Mouse (Mus musculus): ENCODE data around the gene Zfp184. TPM values are rescaled to one million over a fixed set of nuclear protein-coding genes. Genes with fewer than 3 reads are reported as not detected.

Gene Zfp184
- 2.7 TPM for polyA plus RNA-seq (2014; fragmentation: Illumina TruSeq; extraction: RNeasy Lipid Tissue Mini Kit (QIAGEN cat#74804); ENCODE audit: low read depth, low replicate concordance)

GRCm38 (mm10) chr13:21944926-21945740 lies at the start of gene Zfp184:
Zfp184 (plus strand) TSS chr13:21945094.

GRCm38 (mm10) chr13:21980981-21981802 lies 36.3 kb downstream of the Zfp184 start, which contains the start of gene Pom121l2:
Pom121l2 (plus strand) TSS chr13:21981194.

DNA sequence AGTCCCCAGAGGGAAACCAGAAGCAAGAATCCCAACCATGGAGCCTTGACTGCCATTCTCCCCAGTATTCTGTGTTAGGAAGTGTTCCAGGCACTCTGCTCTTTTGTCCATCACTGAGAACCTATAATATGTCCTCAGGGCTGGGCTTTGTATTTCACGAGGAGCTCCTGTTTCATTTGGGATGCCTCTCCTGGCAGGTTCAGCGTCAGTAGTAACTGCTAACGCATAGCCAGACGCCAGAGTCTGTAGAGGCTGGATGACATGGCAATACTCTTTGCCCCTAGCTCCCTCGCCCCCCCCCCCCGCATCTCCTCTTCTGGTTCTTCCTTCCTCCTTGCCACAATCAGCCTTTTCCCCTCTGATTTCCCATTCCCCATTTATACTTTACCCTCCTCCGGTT lies 64.7 kb downstream of the Zfp184 start, which contains the start of gene Prss16:
Gene Prss16 (minus strand): TSS at position 101 of the 400 bp plus-strand sequence.

Other genes starting within 250 kb of the Zfp184 start
- not detected for gene Olfr1359, start 247.0 kb upstream of the Zfp184 start, polyA plus RNA-seq (2014; fragmentation: Illumina TruSeq; extraction: RNeasy Lipid Tissue Mini Kit (QIAGEN cat#74804); ENCODE audit: low read depth, low replicate concordance)
- gene Hist1h2bl, start 229.0 kb upstream of the Zfp184 start, polyA plus RNA-seq (2014; fragmentation: Illumina TruSeq; extraction: RNeasy Lipid Tissue Mini Kit (QIAGEN cat#74804); ENCODE audit: low read depth, low replicate concordance), result not detected
- gene Hist1h2ai, start 228.7 kb upstream of the Zfp184 start, polyA plus RNA-seq (2014; fragmentation: Illumina TruSeq; extraction: RNeasy Lipid Tissue Mini Kit (QIAGEN cat#74804); ENCODE audit: low read depth, low replicate concordance), result not detected
- gene Hist1h3h, start 227.4 kb upstream of the Zfp184 start, polyA plus RNA-seq (2014; fragmentation: Illumina TruSeq; extraction: RNeasy Lipid Tissue Mini Kit (QIAGEN cat#74804); ENCODE audit: low read depth, low replicate concordance), result not detected
- not detected for gene Hist1h2bm, start 223.1 kb upstream of the Zfp184 start, polyA plus RNA-seq (2014; fragmentation: Illumina TruSeq; extraction: RNeasy Lipid Tissue Mini Kit (QIAGEN cat#74804); ENCODE audit: low read depth, low replicate concordance)
- gene Hist1h4j, start 210.0 kb upstream of the Zfp184 start, polyA plus RNA-seq (2014; fragmentation: Illumina TruSeq; extraction: RNeasy Lipid Tissue Mini Kit (QIAGEN cat#74804); ENCODE audit: low read depth, low replicate concordance), result 2.0 TPM
- gene Hist1h4k, start 194.6 kb upstream of the Zfp184 start, polyA plus RNA-seq (2014; fragmentation: Illumina TruSeq; extraction: RNeasy Lipid Tissue Mini Kit (QIAGEN cat#74804); ENCODE audit: low read depth, low replicate concordance), result not detected
- gene Hist1h2ak, start 191.3 kb upstream of the Zfp184 start, polyA plus RNA-seq (2014; fragmentation: Illumina TruSeq; extraction: RNeasy Lipid Tissue Mini Kit (QIAGEN cat#74804); ENCODE audit: low read depth, low replicate concordance), result not detected
- not detected for gene Hist1h2bn, start 191.0 kb upstream of the Zfp184 start, polyA plus RNA-seq (2014; fragmentation: Illumina TruSeq; extraction: RNeasy Lipid Tissue Mini Kit (QIAGEN cat#74804); ENCODE audit: low read depth, low replicate concordance)
- gene Hist1h1b, start 164.5 kb upstream of the Zfp184 start, polyA plus RNA-seq (2014; fragmentation: Illumina TruSeq; extraction: RNeasy Lipid Tissue Mini Kit (QIAGEN cat#74804); ENCODE audit: low read depth, low replicate concordance), result not detected
- not detected for gene Hist1h3i, start 161.7 kb upstream of the Zfp184 start, polyA plus RNA-seq (2014; fragmentation: Illumina TruSeq; extraction: RNeasy Lipid Tissue Mini Kit (QIAGEN cat#74804); ENCODE audit: low read depth, low replicate concordance)
- gene Hist1h2an, start 157.9 kb upstream of the Zfp184 start, polyA plus RNA-seq (2014; fragmentation: Illumina TruSeq; extraction: RNeasy Lipid Tissue Mini Kit (QIAGEN cat#74804); ENCODE audit: low read depth, low replicate concordance), result not detected
- gene Hist1h2bp, start 157.6 kb upstream of the Zfp184 start, polyA plus RNA-seq (2014; fragmentation: Illumina TruSeq; extraction: RNeasy Lipid Tissue Mini Kit (QIAGEN cat#74804); ENCODE audit: low read depth, low replicate concordance), result not detected
- not detected for gene Hist1h2bq, start 134.9 kb upstream of the Zfp184 start, polyA plus RNA-seq (2014; fragmentation: Illumina TruSeq; extraction: RNeasy Lipid Tissue Mini Kit (QIAGEN cat#74804); ENCODE audit: low read depth, low replicate concordance)
- gene Hist1h2ao, start 134.6 kb upstream of the Zfp184 start, polyA plus RNA-seq (2014; fragmentation: Illumina TruSeq; extraction: RNeasy Lipid Tissue Mini Kit (QIAGEN cat#74804); ENCODE audit: low read depth, low replicate concordance), result not detected
- gene Hist1h4m, start 133.3 kb upstream of the Zfp184 start, polyA plus RNA-seq (2014; fragmentation: Illumina TruSeq; extraction: RNeasy Lipid Tissue Mini Kit (QIAGEN cat#74804); ENCODE audit: low read depth, low replicate concordance), result not detected
- gene Hist1h4n, start 112.9 kb upstream of the Zfp184 start, polyA plus RNA-seq (2014; fragmentation: Illumina TruSeq; extraction: RNeasy Lipid Tissue Mini Kit (QIAGEN cat#74804); ENCODE audit: low read depth, low replicate concordance), result not detected
- gene Hist1h2ap, start 111.6 kb upstream of the Zfp184 start, polyA plus RNA-seq (2014; fragmentation: Illumina TruSeq; extraction: RNeasy Lipid Tissue Mini Kit (QIAGEN cat#74804); ENCODE audit: low read depth, low replicate concordance), result not detected
- gene Hist1h2br, start 111.4 kb upstream of the Zfp184 start, polyA plus RNA-seq (2014; fragmentation: Illumina TruSeq; extraction: RNeasy Lipid Tissue Mini Kit (QIAGEN cat#74804); ENCODE audit: low read depth, low replicate concordance), result 0.57 TPM
- not detected for gene Pom121l2, start 36.1 kb downstream of the Zfp184 start, polyA plus RNA-seq (2014; fragmentation: Illumina TruSeq; extraction: RNeasy Lipid Tissue Mini Kit (QIAGEN cat#74804); ENCODE audit: low read depth, low replicate concordance)
- not detected for gene Prss16, start 64.6 kb downstream of the Zfp184 start, polyA plus RNA-seq (2014; fragmentation: Illumina TruSeq; extraction: RNeasy Lipid Tissue Mini Kit (QIAGEN cat#74804); ENCODE audit: low read depth, low replicate concordance)
- not detected for gene Hist1h2ah, start 90.5 kb downstream of the Zfp184 start, polyA plus RNA-seq (2014; fragmentation: Illumina TruSeq; extraction: RNeasy Lipid Tissue Mini Kit (QIAGEN cat#74804); ENCODE audit: low read depth, low replicate concordance)
- gene Hist1h2bk, start 90.8 kb downstream of the Zfp184 start, polyA plus RNA-seq (2014; fragmentation: Illumina TruSeq; extraction: RNeasy Lipid Tissue Mini Kit (QIAGEN cat#74804); ENCODE audit: low read depth, low replicate concordance), result not detected
- gene Hist1h4i, start 96.3 kb downstream of the Zfp184 start, polyA plus RNA-seq (2014; fragmentation: Illumina TruSeq; extraction: RNeasy Lipid Tissue Mini Kit (QIAGEN cat#74804); ENCODE audit: low read depth, low replicate concordance), result 3.4 TPM
- gene Hist1h2ag, start 97.8 kb downstream of the Zfp184 start, polyA plus RNA-seq (2014; fragmentation: Illumina TruSeq; extraction: RNeasy Lipid Tissue Mini Kit (QIAGEN cat#74804); ENCODE audit: low read depth, low replicate concordance), result not detected
- gene Hist1h2bj, start 98.1 kb downstream of the Zfp184 start, polyA plus RNA-seq (2014; fragmentation: Illumina TruSeq; extraction: RNeasy Lipid Tissue Mini Kit (QIAGEN cat#74804); ENCODE audit: low read depth, low replicate concordance), result not detected
- gene Vmn1r188, start 139.3 kb downstream of the Zfp184 start, polyA plus RNA-seq (2014; fragmentation: Illumina TruSeq; extraction: RNeasy Lipid Tissue Mini Kit (QIAGEN cat#74804); ENCODE audit: low read depth, low replicate concordance), result not detected
- gene Vmn1r189, start 160.7 kb downstream of the Zfp184 start, polyA plus RNA-seq (2014; fragmentation: Illumina TruSeq; extraction: RNeasy Lipid Tissue Mini Kit (QIAGEN cat#74804); ENCODE audit: low read depth, low replicate concordance), result not detected
- gene Vmn1r191, start 238.9 kb downstream of the Zfp184 start, polyA plus RNA-seq (2014; fragmentation: Illumina TruSeq; extraction: RNeasy Lipid Tissue Mini Kit (QIAGEN cat#74804); ENCODE audit: low read depth, low replicate concordance), result not detected
- not detected for gene Vmn1r192, start 246.0 kb downstream of the Zfp184 start, polyA plus RNA-seq (2014; fragmentation: Illumina TruSeq; extraction: RNeasy Lipid Tissue Mini Kit (QIAGEN cat#74804); ENCODE audit: low read depth, low replicate concordance)